Mouse (Mus musculus) adrenal gland, adult 10 weeks (tissue): ENCODE results near the gene Fbxl12. TPM values are rescaled to one million over a fixed set of nuclear protein-coding genes. Genes with fewer than 3 reads are reported as not detected.

ENCODE experiments used
- polyA plus RNA-seq: library from polyadenylated mRNA; stranded (reverse); fragments of 350-450 nt; fragmentation: Illumina TruSeq; extraction: RNeasy Lipid Tissue Mini Kit (QIAGEN cat#74804); gene quantifications from one replicate; pipeline ENCODE4 v1.2.3, GENCODE M21; 2014; ENCODE audit warnings: low read depth, low replicate concordance

Fbxl12 gene
- polyA plus RNA-seq = 3.3 TPM

GRCm38 (mm10) chr9:20644360-20645081 is at the start of gene Fbxl12:
TSS of gene Fbxl12 (minus strand) at chr9:20644767.

GRCm38 (mm10) chr9:20651602-20652259 is 7.2 kb upstream of the Fbxl12 start, which contains the start of gene Pin1:
TSS of gene Pin1 (plus strand) at chr9:20652095.

GRCm38 (mm10) chr9:20642101-20642895 is 2.3 kb downstream of the Fbxl12 start, which contains the start of gene Ubl5:
TSS of gene Ubl5 (plus strand) at chr9:20642878.

GRCm38 (mm10) chr9:20581175-20581634 is 63.4 kb downstream of the Fbxl12 start, which contains the start of gene Zfp846:
TSS of gene Zfp846 (plus strand) at chr9:20581291.

Other genes with a start within 250 kb of the Fbxl12 start
- 30.8 TPM for gene Zfp26, start 184.6 kb downstream of the Fbxl12 start, polyA plus RNA-seq
- gene Zfp426, start 152.0 kb downstream of the Fbxl12 start, polyA plus RNA-seq = 81.1 TPM
- 62.3 TPM for gene Zfp266, start 123.3 kb downstream of the Fbxl12 start, polyA plus RNA-seq
- gene Zfp846, start 63.5 kb downstream of the Fbxl12 start, polyA plus RNA-seq = 19.2 TPM
- gene Ubl5, start 1.9 kb downstream of the Fbxl12 start, polyA plus RNA-seq = 66.1 TPM
- gene Pin1, start 7.3 kb upstream of the Fbxl12 start, polyA plus RNA-seq = 1.8 TPM
- gene Olfm2, start 101.6 kb upstream of the Fbxl12 start, polyA plus RNA-seq = 0.41 TPM
- gene Col5a3, start 170.3 kb upstream of the Fbxl12 start, polyA plus RNA-seq = 8.7 TPM
- gene Rdh8, start 173.7 kb upstream of the Fbxl12 start, polyA plus RNA-seq = not detected
- gene A230050P20Rik, start 223.9 kb upstream of the Fbxl12 start, polyA plus RNA-seq = 4.7 TPM
- not detected for gene Angptl6, start 235.0 kb upstream of the Fbxl12 start, polyA plus RNA-seq
- gene Ppan, start 243.4 kb upstream of the Fbxl12 start, polyA plus RNA-seq = 0.17 TPM